Mouse (Mus musculus) heart, adult 2 months (tissue): ENCODE measurements around the gene Parp14. TPM values are rescaled to one million over a fixed set of nuclear protein-coding genes. Genes with fewer than 3 reads are reported as not detected.
A peak's percentile ranks its signal among the peaks of the same experiment; 100 is the strongest.

Source experiments
- DNase-seq, 2 experiments: peaks; one replicate each; pipeline ENCODE4 v3.0.0; 2021
- H3K27ac ChIP-seq: fragments of 200-600 bp; 2 replicates; pipeline ENCODE4 v1.8.1; 2022
- H3K27me3 ChIP-seq: fragments of 200-500 bp; 2 replicates; pipeline ENCODE4 v1.6.1; 2012; ENCODE audit warnings: mild to moderate bottlenecking, low read length, inconsistent platforms, mixed read lengths; ENCODE audit not compliant: control insufficient read depth, insufficient read depth
- H3K36me3 ChIP-seq: fragments of 200-500 bp; 2 replicates; pipeline ENCODE4 v1.6.1; 2012; ENCODE audit warnings: low read length, inconsistent platforms; ENCODE audit not compliant: control insufficient read depth, insufficient read depth
- H3K4me1 ChIP-seq: fragments of 200-500 bp; 2 replicates; pipeline ENCODE4 v1.6.1; 2011; ENCODE audit warnings: low read length; ENCODE audit not compliant: control insufficient read depth, insufficient read depth
- H3K4me3 ChIP-seq: fragments of 200-600 bp; 2 replicates; pipeline ENCODE4 v1.8.1; 2022
- H3K79me2 ChIP-seq: fragments of 200-500 bp; replicated peaks from 2 replicates; pipeline ENCODE4 v1.6.1; 2012; ENCODE audit warnings: mild to moderate bottlenecking, inconsistent platforms, low read length, moderate library complexity, mixed read lengths; ENCODE audit not compliant: control insufficient read depth, insufficient read depth
- H3K9ac ChIP-seq: fragments of 200-500 bp; 2 replicates; pipeline ENCODE4 v1.6.1; 2012; ENCODE audit warnings: low read depth, mild to moderate bottlenecking, control low read depth, inconsistent platforms, low read length, mixed read lengths
- CTCF ChIP-seq: fragments of 200-600 bp; IDR thresholded peaks from 2 replicates; pipeline ENCODE4 v1.8.1; 2022; ENCODE audit warnings: antibody characterized with exemption, mild to moderate bottlenecking, moderate library complexity
- EP300 ChIP-seq: fragments of 200-500 bp; IDR thresholded peaks from 2 replicates; pipeline ENCODE4 v1.6.1; 2011; ENCODE audit warnings: low read depth, low read length, control low read depth; ENCODE audit not compliant: insufficient read depth
- POLR2A ChIP-seq: fragments of 200-500 bp; IDR thresholded peaks from 2 replicates; pipeline ENCODE4 v1.6.1; 2011; ENCODE audit warnings: mild to moderate bottlenecking, low read depth, low read length, control low read depth; ENCODE audit not compliant: insufficient read depth
- WGBS: fragments of 180-500 bp; shearing (Covaris S2); methylation state at CpG from one replicate; pipeline ENCODE4 v1.1.7; 2018; 5-methylcytosine and 5-hydroxymethylcytosine counted together
- intact Hi-C: fragments of 180-260 bp; cut with DNase I; formaldehyde crosslinking; loops from one replicate; pipeline ENCODE4 v1.15.1; 2025
- polyA plus RNA-seq: library from polyadenylated mRNA; depleted of rRNA; stranded (reverse); fragments of >200 nt; gene quantifications from 2 replicates; pipeline ENCODE4 v1.2.3, GENCODE M21; 2012
- total RNA-seq, 2 experiments: library from RNA; stranded (reverse); gene quantifications; 2 replicates each; pipeline ENCODE4 v1.2.3; 2021

Parp14 gene
- total and polyA plus RNA-seq, 3 experiments: 3.8 to 11.3 (median 9.9) TPM

DNA sequence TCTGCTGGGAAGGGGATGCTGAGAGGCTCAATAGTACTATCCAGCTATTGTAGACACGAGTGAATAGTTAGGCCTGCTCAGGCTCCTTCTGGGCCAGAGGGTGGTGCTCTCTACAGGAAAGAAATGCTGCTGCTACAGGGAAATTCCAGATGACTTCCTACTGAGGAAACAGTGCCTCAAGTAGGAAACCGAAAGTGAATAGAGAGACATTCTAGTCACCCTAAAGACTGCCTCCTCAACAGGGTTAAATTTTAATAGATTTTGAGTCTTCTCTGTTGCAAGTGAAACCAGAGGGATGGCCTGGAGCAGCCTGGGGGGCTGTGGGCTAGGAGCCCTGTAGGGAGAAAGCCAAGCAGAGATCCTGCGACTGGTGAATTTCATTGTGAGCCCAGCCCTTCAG, 2.2 kb downstream of the Parp14 start:
- peak; percentile 52 to 58 for DNase-seq
- Histone ChIP-seq H3K79me2 (no peaks in the 10 kb centered on the region), H3K27me3 (no peaks in the 10 kb centered on the region), H3K36me3 (peaks cover 4% of the 10 kb centered on the region; the same call in 1 of the 2 replicates), H3K4me1 (peaks cover 9% of the 10 kb centered on the region; the same call in 1 of the 2 replicates), H3K27ac (peak overlapping the region; percentile 96), H3K4me3 (peak overlapping the region; percentile 90), H3K9ac (peak overlapping the region; percentile 61; the same call in 1 of the 2 replicates)
- 25% methylated on average over 3 of the region's 3 CpGs for WGBS
- intact Hi-C loops: no loop called here
- peak; percentile 57 for TF ChIP-seq POLR2A
- peak; percentile 66 for TF ChIP-seq CTCF
- no peak for TF ChIP-seq EP300

DNA sequence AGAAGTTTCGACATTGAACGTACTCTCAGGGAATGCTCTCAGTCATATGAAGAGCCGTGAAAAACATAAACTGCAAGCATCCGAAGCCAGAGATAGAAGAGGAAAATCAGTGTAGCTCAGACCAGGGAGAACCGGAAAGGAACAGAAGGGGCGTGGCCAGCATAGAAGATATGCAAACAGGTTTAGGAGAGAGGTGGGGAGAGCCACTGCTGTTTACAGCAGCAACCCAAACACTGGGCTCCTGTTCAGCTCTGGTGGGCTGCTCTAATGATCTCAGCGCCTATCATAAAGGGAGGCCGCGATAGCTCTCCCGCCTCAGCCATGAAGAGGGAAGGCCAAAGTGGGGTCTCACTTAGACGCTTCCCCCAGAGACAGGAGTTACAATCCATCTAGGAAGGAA, 3.6 kb downstream of the Parp14 start:
- 72% methylated on average over 11 of the region's 11 CpGs for WGBS
- peaks cover 4% of the 10 kb centered on the region; the same call in 1 of the 2 replicates for H3K36me3 ChIP-seq
- H3K27ac ChIP-seq: no peak overlapping the region
- intact Hi-C loops: no loop called here
- H3K4me1 ChIP-seq: peaks cover 9% of the 10 kb centered on the region; the same call in 1 of the 2 replicates
- no peaks in the 10 kb centered on the region for H3K27me3 ChIP-seq
- TF ChIP-seq CTCF (no peak), EP300 (no peak), POLR2A (no peak)
- H3K79me2 ChIP-seq: no peaks in the 10 kb centered on the region
- no peak overlapping the region for H3K4me3 ChIP-seq
- H3K9ac ChIP-seq: no peak overlapping the region
- no peak for DNase-seq

DNA sequence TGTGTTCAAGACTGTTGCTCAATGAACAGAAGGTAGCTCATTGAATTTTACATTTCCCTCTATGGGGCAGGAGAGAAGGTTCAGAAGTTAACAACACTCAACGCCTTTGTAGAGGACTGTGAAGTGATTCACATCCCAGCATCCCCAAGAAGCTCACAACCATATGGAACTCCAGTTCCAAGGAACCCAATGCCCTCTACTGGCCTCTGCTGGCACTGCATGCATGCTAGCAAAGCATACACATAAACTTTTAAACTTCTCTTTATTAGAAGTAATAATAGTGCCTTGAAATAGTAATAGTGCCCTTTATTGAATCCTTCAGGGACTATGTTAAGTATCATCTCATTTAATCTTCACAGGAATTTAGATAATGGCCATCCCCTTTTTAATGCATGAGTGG, 9.3 kb downstream of the Parp14 start:
- Histone ChIP-seq H3K4me1 (peaks cover 2% of the 10 kb centered on the region; the same call in 1 of the 2 replicates), H3K27ac (no peak overlapping the region), H3K36me3 (no peaks in the 10 kb centered on the region; the same call in 1 of the 2 replicates), H3K4me3 (no peak overlapping the region), H3K9ac (no peak overlapping the region), H3K27me3 (no peaks in the 10 kb centered on the region), H3K79me2 (no peaks in the 10 kb centered on the region)
- no peak for TF ChIP-seq EP300
- no peak for TF ChIP-seq POLR2A
- TF ChIP-seq CTCF: peak; percentile 81
- no peak for DNase-seq
- intact Hi-C loops: no loop called here
- 96% methylated on average over 1 of the region's 1 CpGs for WGBS

DNA sequence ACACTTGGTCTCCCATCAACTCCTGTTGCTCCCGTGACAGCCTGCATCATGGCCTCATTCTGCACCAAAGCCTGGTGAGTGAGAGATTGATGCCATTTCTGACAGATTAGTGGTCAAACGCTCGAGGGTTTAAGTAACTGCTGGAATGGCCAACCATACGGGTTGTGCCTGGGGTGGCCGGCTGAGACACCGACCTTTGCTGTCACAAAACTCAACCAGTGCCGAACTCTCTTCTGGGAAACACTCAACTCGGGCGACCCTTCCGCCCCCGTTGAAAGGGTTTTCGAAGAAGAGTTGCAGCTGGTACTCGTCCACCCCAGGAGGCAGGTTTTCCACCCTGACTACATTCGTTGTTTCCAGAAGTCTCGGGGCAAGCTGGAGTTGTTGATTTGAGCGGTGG, 11.1 kb downstream of the Parp14 start:
- H3K27me3 ChIP-seq: no peaks in the 10 kb centered on the region
- intact Hi-C loops: no loop called here
- WGBS: 69% methylated on average over 16 of the region's 16 CpGs

DNA sequence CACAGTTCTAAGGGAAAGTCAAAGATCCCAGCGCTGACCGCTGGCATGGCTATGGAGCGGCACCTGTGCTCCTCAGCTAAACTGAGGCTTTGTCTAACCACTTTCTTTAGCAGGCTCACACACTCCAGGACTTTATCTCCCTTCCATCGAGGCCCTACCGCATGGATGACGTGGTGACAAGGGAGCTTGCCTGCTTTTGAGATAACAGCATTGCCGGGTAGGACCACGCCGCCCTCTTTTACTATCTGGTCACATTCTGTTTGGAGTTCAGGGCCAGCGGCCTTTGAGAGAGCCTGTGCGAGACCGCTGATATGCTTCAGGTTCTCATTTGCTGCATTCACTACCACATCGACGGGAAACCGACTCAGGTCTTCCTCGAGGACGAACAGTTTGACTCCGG, 14.6 kb downstream of the Parp14 start:
- no peak for TF ChIP-seq EP300
- TF ChIP-seq CTCF: no peak
- no peak for TF ChIP-seq POLR2A

More for the DNA sequence above, 11.1 kb downstream of the Parp14 start:
- Histone ChIP-seq H3K79me2 (no peaks in the 10 kb centered on the region), H3K4me3 (no peak overlapping the region), H3K27ac (no peak overlapping the region), H3K9ac (no peak overlapping the region), H3K4me1 (no peaks in the 10 kb centered on the region), H3K36me3 (no peaks in the 10 kb centered on the region; the same call in 1 of the 2 replicates)
- DNase-seq: no peak
- TF ChIP-seq CTCF (no peak), POLR2A (no peak), EP300 (no peak)

DNA sequence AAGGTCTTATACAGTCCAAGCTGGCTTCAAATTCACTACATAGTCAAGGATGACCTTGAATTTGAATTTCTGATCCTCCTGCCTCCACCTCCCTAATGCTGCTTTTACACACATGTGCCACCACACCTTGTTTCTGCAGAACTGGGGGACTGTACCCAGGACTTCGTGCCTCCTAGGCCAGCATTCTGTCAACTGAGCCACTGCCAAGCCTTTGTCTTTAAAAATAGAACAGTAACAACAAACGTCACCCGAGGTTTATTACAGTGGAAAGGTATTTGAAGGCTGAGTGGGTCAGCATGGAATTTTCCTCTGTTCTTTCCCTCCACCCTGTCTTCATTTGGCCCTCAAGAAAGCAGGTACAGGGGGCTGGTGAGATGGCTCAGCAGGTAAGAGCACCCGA, 15.5 kb downstream of the Parp14 start:
- Histone ChIP-seq H3K27ac (no peak overlapping the region), H3K4me1 (no peaks in the 10 kb centered on the region), H3K4me3 (no peak overlapping the region), H3K79me2 (no peaks in the 10 kb centered on the region), H3K27me3 (no peaks in the 10 kb centered on the region), H3K9ac (no peak overlapping the region), H3K36me3 (peaks cover 4% of the 10 kb centered on the region)
- DNase-seq: no peak
- WGBS: 36% methylated on average over 4 of the region's 4 CpGs
- intact Hi-C loops: no loop called here
- TF ChIP-seq CTCF (no peak), POLR2A (no peak), EP300 (no peak)

More for the DNA sequence above, 14.6 kb downstream of the Parp14 start:
- H3K27ac ChIP-seq: no peak overlapping the region
- no peaks in the 10 kb centered on the region for H3K4me1 ChIP-seq
- intact Hi-C loops: no loop called here
- H3K27me3 ChIP-seq: no peaks in the 10 kb centered on the region
- H3K9ac ChIP-seq: no peak overlapping the region
- WGBS: 77% methylated on average over 18 of the region's 18 CpGs
- H3K4me3 ChIP-seq: no peak overlapping the region
- DNase-seq: no peak
- H3K79me2 ChIP-seq: no peaks in the 10 kb centered on the region
- H3K36me3 ChIP-seq: peaks cover 4% of the 10 kb centered on the region

DNA sequence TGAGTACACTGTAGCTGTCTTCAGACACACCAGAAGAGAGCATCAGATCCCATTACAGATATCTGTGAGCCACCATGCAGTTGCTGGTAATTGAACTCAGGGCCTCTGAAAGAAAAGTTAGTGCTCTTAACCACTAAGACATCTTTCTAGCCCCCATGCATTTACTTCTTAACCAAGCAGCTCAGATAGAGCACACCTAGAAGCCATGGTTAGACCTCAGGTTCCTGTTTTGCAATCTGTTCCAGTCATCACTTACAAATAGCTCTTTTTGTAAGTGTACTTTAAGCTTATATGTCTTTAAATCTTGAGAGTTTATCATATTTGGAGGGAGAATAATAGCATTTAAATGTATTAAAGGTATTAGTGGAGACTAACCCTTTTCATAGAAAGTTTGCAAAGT, 24.2 kb downstream of the Parp14 start:
- DNase-seq: no peak
- no peak overlapping the region for H3K4me3 ChIP-seq
- H3K27ac ChIP-seq: no peak overlapping the region
- peaks cover 4% of the 10 kb centered on the region for H3K36me3 ChIP-seq
- H3K4me1 ChIP-seq: no peaks in the 10 kb centered on the region
- no peak for TF ChIP-seq CTCF
- no peak for TF ChIP-seq EP300
- TF ChIP-seq POLR2A: no peak
- H3K27me3 ChIP-seq: no peaks in the 10 kb centered on the region
- intact Hi-C loops: no loop called here
- no peak overlapping the region for H3K9ac ChIP-seq
- H3K79me2 ChIP-seq: no peaks in the 10 kb centered on the region
